Mouse (Mus musculus) E14TG2a.4 (cell line): ENCODE results near the gene Muc1.
A peak's percentile ranks its signal among the peaks of the same experiment; 100 is the strongest.
"Not testable (repeated sequence)": the region's sequence is repeated elsewhere in the genome, so short reads cannot be mapped to it uniquely, and the experiment has no call there.

Source experiments
- H3K27me3 ChIP-seq: 2 replicates; pipeline ENCODE4 v1.6.1; 2014; ENCODE audit warnings: low read length, control low read depth; ENCODE audit not compliant: insufficient read depth
- H3K36me3 ChIP-seq: 2 replicates; pipeline ENCODE4 v1.6.1; 2014; ENCODE audit warnings: low read length, control low read depth; ENCODE audit not compliant: insufficient read depth
- H3K4me1 ChIP-seq: replicated peaks from 2 replicates; pipeline ENCODE4 v1.6.1; 2014; ENCODE audit warnings: low read depth, low read length, control low read depth
- H3K4me3 ChIP-seq: replicated peaks from 2 replicates; pipeline ENCODE4 v1.5.1; 2014; ENCODE audit warnings: mild to moderate bottlenecking, low read length
- H3K9me3 ChIP-seq: 2 replicates; pipeline ENCODE4 v1.6.1; 2014; ENCODE audit warnings: low read length, control low read depth
- CTCF ChIP-seq: conservative IDR thresholded peaks from 2 replicates; pipeline ENCODE4 v1.5.1; 2014; ENCODE audit warnings: low read length
- NANOG ChIP-seq: IDR thresholded peaks from 2 replicates; pipeline ENCODE4 v1.6.1; 2014; ENCODE audit warnings: borderline replicate concordance, low read length, mixed read lengths
- POU5F1 ChIP-seq: IDR thresholded peaks from 2 replicates; pipeline ENCODE4 v1.6.1; 2014; ENCODE audit warnings: low read length, borderline replicate concordance

The Muc1 gene

DNA sequence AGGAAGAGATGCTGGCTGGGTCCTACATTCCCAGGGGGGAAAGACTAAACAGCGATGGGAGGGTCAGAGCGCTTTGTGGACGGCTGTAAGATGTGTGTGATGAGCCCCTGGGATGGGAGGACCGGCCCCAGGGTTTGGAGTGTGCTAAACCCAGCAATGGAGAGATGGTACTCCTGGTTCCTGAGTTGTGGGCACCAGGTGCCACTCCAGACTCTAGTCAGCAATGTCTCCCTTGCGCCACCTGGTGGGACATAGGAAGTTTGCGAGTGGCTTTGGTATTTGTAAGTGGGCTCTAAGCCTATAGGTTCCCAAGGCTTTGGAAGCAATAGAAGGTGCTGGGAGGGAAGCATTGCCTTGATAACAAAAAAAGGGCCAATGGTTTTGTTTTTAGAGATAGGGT, 13.0 kb upstream of the Muc1 start:
- Histone ChIP-seq H3K4me1 (peaks cover 58% of the 10 kb centered on the region), H3K36me3 (peaks cover 46% of the 10 kb centered on the region), H3K27me3 (peaks cover 10% of the 10 kb centered on the region; the same call in 1 of the 2 replicates), H3K4me3 (peak overlapping the region; percentile 61), H3K9me3 (no peaks in the 10 kb centered on the region)
- peak; percentile 81 for TF ChIP-seq CTCF
- TF ChIP-seq POU5F1, result no peak

DNA sequence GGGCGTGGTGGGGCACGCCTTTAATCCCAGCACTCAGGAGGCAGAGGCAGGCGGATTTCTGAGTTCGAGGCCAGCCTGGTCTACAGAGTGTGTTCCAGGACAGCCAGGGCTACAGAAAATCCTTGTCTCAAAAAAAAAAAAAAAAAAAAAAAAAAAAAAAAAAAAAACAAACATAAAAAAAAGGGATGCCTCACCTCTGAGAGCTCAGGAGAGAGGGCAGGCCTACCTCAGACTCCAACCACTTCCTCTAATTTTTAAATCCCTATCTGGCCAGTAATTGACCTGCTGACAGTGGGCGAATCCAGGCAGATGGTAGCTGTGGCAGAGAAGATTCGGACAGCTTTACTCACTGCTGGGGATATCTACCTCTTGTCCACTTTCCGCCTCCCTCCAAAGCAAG, 12.4 kb upstream of the Muc1 start:
- not testable (repeated sequence) for H3K4me3 ChIP-seq, H3K9me3 ChIP-seq
- Histone ChIP-seq H3K27me3 (peaks cover 10% of the 10 kb centered on the region; the same call in 1 of the 2 replicates), H3K4me1 (peaks cover 59% of the 10 kb centered on the region), H3K36me3 (peaks cover 46% of the 10 kb centered on the region)

DNA sequence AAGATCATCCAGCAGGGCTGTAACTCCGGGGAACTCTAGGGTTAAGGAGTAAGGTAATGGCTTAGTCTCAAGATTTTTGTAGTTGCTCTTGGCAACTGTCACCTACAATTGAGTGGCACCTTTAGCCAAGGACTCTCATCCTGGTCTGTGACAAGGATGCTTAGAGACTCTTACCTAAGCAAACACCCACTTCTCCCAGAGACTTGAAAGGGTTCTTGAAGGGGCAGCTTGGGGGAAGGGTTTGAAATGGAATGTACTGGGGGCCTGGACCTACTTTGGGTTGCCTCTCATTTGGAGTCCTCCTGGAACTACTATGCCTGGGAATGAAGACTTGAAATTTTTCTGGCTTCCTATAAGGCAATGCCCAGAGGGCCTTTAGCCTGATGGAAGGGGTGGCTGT, 10.6 kb upstream of the Muc1 start:
- Histone ChIP-seq H3K4me3 (no peak overlapping the region), H3K36me3 (peaks cover 41% of the 10 kb centered on the region), H3K4me1 (peaks cover 52% of the 10 kb centered on the region), H3K9me3 (no peaks in the 10 kb centered on the region), H3K27me3 (peaks cover 10% of the 10 kb centered on the region; the same call in 1 of the 2 replicates)
- TF ChIP-seq NANOG, result no peak
- no peak for TF ChIP-seq CTCF
- TF ChIP-seq POU5F1, result no peak

DNA sequence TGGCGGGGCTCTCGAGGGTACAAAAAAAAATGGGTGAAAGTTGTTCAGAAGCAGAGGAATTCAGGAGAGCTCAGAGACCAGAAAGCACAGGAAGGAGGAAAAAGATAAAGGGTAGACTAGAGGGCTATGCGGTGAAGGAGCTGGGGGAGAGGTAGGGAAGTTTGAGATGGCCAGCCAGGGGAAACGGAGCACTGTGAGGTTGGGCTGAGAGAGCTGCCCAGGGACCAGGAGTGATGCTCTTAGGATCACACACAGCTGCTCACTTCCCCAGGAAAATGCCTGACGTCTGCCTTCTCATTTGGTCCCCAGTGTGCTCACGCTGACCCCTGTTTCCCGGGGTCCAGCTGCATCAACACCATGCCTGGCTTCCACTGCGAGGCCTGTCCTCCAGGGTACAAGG, 9.3 kb upstream of the Muc1 start:
- peaks cover 10% of the 10 kb centered on the region; the same call in 1 of the 2 replicates for H3K27me3 ChIP-seq
- H3K4me1 ChIP-seq, result peaks cover 62% of the 10 kb centered on the region
- no peaks in the 10 kb centered on the region for H3K9me3 ChIP-seq
- peaks cover 49% of the 10 kb centered on the region for H3K36me3 ChIP-seq
- TF ChIP-seq NANOG (no peak), POU5F1 (no peak), CTCF (no peak)
- no peak overlapping the region for H3K4me3 ChIP-seq

- TF ChIP-seq CTCF, result no peak
- no peak for TF ChIP-seq POU5F1
- TF ChIP-seq NANOG, result no peak
- no peak overlapping the region for H3K4me3 ChIP-seq
Measured at GRCm38 (mm10) chr3:89221167-89221566, 7.7 kb upstream of the Muc1 start.

GRCm38 (mm10) chr3:89224796-89225195, 4.1 kb upstream of the Muc1 start:
- peaks cover 29% of the 10 kb centered on the region for H3K36me3 ChIP-seq
- H3K4me3 ChIP-seq, result peak overlapping the region; percentile 80
- H3K27me3 ChIP-seq, result no peaks in the 10 kb centered on the region
- H3K9me3 ChIP-seq, result no peaks in the 10 kb centered on the region
- peaks cover 75% of the 10 kb centered on the region for H3K4me1 ChIP-seq
- TF ChIP-seq POU5F1 (no peak), CTCF (no peak), NANOG (no peak)

More at GRCm38 (mm10) chr3:89221167-89221566, 7.7 kb upstream of the Muc1 start:
- Histone ChIP-seq H3K27me3 (peaks cover 10% of the 10 kb centered on the region; the same call in 1 of the 2 replicates), H3K9me3 (no peaks in the 10 kb centered on the region), H3K36me3 (peaks cover 49% of the 10 kb centered on the region), H3K4me1 (peaks cover 61% of the 10 kb centered on the region)

- Histone ChIP-seq H3K27me3 (peaks cover 4% of the 10 kb centered on the region; the same call in 1 of the 2 replicates), H3K9me3 (no peaks in the 10 kb centered on the region), H3K4me3 (peak overlapping the region; percentile 80), H3K36me3 (peaks cover 24% of the 10 kb centered on the region), H3K4me1 (peaks cover 78% of the 10 kb centered on the region)
- no peak for TF ChIP-seq NANOG
- no peak for TF ChIP-seq POU5F1
- TF ChIP-seq CTCF, result no peak
Measured at GRCm38 (mm10) chr3:89225321-89225815, 3.5 kb upstream of the Muc1 start.

DNA sequence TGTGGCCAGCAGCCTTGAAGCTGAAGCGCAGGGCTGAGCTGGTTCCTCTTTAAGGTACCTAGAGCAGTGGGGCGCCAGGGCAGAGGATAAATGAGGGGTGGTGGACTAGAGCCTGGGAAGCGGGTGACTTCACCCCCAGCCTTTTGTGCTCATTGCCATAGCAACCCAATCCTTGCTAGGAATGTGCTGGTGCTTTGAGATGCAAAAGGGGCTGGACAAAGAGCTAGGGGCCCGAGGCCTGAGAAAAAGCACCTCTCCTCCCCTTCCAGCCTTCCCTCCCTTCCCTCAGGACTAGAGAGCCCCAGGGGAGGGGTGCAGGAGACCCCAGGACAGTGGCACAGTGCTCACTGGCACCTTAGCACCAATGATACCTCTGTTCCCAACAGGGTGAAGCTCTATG, 2.9 kb upstream of the Muc1 start:
- Histone ChIP-seq H3K27me3 (peaks cover 10% of the 10 kb centered on the region), H3K4me3 (peak overlapping the region; percentile 80), H3K4me1 (peaks cover 78% of the 10 kb centered on the region), H3K36me3 (peaks cover 22% of the 10 kb centered on the region), H3K9me3 (no peaks in the 10 kb centered on the region)
- peak; percentile 74; the same call in 1 of the 2 replicates for TF ChIP-seq POU5F1
- TF ChIP-seq NANOG, result no peak

DNA sequence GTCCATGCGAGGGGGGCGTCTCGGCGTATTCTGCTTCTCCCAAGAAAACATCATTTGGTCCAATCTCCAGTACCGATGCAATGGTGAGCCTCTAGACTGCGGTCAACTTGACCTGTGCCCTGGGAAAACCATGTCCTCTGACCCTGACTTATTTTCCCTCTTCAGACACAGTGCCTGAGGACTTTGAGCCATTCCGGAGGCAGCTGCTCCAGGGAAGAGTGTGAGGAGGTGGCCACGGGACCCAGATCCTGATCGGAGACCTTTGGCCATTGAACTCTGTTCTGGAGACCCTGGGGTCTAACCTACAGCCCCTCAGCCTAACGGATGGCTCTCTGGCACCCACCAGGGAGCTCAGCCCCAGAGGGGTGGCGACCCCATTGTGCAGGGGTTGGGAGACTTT, 2.5 kb upstream of the Muc1 start:
- TF ChIP-seq POU5F1, result no peak
- TF ChIP-seq CTCF, result no peak
- TF ChIP-seq NANOG, result no peak
- Histone ChIP-seq H3K36me3 (peaks cover 18% of the 10 kb centered on the region), H3K4me1 (peaks cover 73% of the 10 kb centered on the region), H3K4me3 (peak overlapping the region; percentile 80), H3K27me3 (peaks cover 12% of the 10 kb centered on the region), H3K9me3 (no peaks in the 10 kb centered on the region)
